Mouse (Mus musculus) liver, embryonic 14.5 days (tissue): ENCODE measurements around the gene Poglut1. TPM values are rescaled to one million over a fixed set of nuclear protein-coding genes. Genes with fewer than 3 reads are reported as not detected.
"Not testable (repeated sequence)": the region's sequence is repeated elsewhere in the genome, so short reads cannot be mapped to it uniquely, and the experiment has no call there.

Experiments used
- ATAC-seq: fragments of 200-750 bp; cut with Nextera tagmentation; 2 replicates; pipeline ENCODE4 v1.8.0; 2017; ENCODE audit warnings: moderate number of reproducible peaks, mild to moderate bottlenecking, moderate library complexity; ENCODE audit not compliant: insufficient read depth
- DNase-seq, 3 experiments: peaks; one replicate each; pipeline ENCODE4 v3.0.0-alpha.2; 2012 to 2013; ENCODE audit warnings: low read depth in 3 of 3, low spot score in 3 of 3
- H3K27ac ChIP-seq: fragments of 300-500 bp; sonication (generic); 2 replicates; pipeline ENCODE4 v1.5.1; 2014; ENCODE audit warnings: moderate library complexity, mild to moderate bottlenecking, control low read depth, inconsistent platforms
- H3K27me3 ChIP-seq: fragments of 300-500 bp; sonication (generic); 2 replicates; pipeline ENCODE4 v1.6.1; 2014; ENCODE audit warnings: mild to moderate bottlenecking, low read length, moderate library complexity; ENCODE audit not compliant: control insufficient read depth, insufficient read depth
- H3K36me3 ChIP-seq: fragments of 300-500 bp; sonication (generic); replicated peaks from 2 replicates; pipeline ENCODE4 v1.6.1; 2014; ENCODE audit warnings: low read depth; ENCODE audit not compliant: control insufficient read depth, insufficient read depth
- H3K4me1 ChIP-seq, 2 experiments: fragments of 200-500 bp in 1 of 2; fragments of 300-500 bp in 1 of 2; sonication (generic) in 1 of 2; replicated peaks; 2 replicates each; pipeline ENCODE4 v1.6.1; 2012 to 2014; ENCODE audit warnings: antibody characterized with exemption in 1 of 2, inconsistent platforms in 1 of 2, low read length in 1 of 2; ENCODE audit not compliant: control insufficient read depth in 2 of 2, insufficient read depth in 2 of 2
- H3K4me2 ChIP-seq: fragments of 300-500 bp; sonication (generic); 2 replicates; pipeline ENCODE4 v1.6.1; 2014; ENCODE audit warnings: low read depth, mild to moderate bottlenecking, control low read depth, moderate library complexity
- H3K4me3 ChIP-seq, 2 experiments: fragments of 200-500 bp in 1 of 2; fragments of 300-500 bp in 1 of 2; sonication (generic) in 1 of 2; 2 replicates each; pipeline ENCODE4 v1.5.1; 2012 to 2014; ENCODE audit warnings: low read depth in 2 of 2, low read length in 2 of 2, mild to moderate bottlenecking in 2 of 2, control low read depth in 1 of 2, inconsistent platforms in 1 of 2, moderate library complexity in 1 of 2; ENCODE audit not compliant: insufficient read depth in 1 of 2
- H3K9ac ChIP-seq: fragments of 300-500 bp; sonication (generic); replicated peaks from 2 replicates; pipeline ENCODE4 v1.6.1; 2014; ENCODE audit warnings: mild to moderate bottlenecking, control low read depth, moderate library complexity
- H3K9me3 ChIP-seq: fragments of 300-500 bp; sonication (generic); 2 replicates; pipeline ENCODE4 v1.6.1; 2016; ENCODE audit warnings: low read length, mixed read lengths; ENCODE audit not compliant: control insufficient read depth
- CTCF ChIP-seq: IDR thresholded peaks from 2 replicates; pipeline ENCODE4 v1.5.1; 2016; ENCODE audit warnings: antibody characterized with exemption, low read depth, control low read depth
- EP300 ChIP-seq: IDR thresholded peaks from 2 replicates; pipeline ENCODE4 v1.6.1; 2016; ENCODE audit warnings: antibody characterized with exemption, low read depth
- WGBS: fragments of 180-500 bp; shearing (Covaris S2); extraction: QIAGEN DNeasy Blood & Tissue Kit; methylation state at CpG from one replicate; pipeline ENCODE4 v1.1.7; 2014; ENCODE audit not compliant: insufficient replicate concordance; 5-methylcytosine and 5-hydroxymethylcytosine counted together
- polyA plus RNA-seq, 2 experiments: library from polyadenylated mRNA; depleted of rRNA in 1 of 2; stranded (reverse) in 1 of 2; unstranded in 1 of 2; fragments of >200 nt; fragmentation: Nextera tagmentation in 1 of 2; extraction: Ambion mirVana in 1 of 2; gene quantifications; 2 replicates each; pipeline versions ENCODE4 v1.2.1 to v1.2.3; 2012 to 2014

The Poglut1 gene
- polyA plus RNA-seq, 2 experiments: 5.9 to 7.2 TPM

DNA sequence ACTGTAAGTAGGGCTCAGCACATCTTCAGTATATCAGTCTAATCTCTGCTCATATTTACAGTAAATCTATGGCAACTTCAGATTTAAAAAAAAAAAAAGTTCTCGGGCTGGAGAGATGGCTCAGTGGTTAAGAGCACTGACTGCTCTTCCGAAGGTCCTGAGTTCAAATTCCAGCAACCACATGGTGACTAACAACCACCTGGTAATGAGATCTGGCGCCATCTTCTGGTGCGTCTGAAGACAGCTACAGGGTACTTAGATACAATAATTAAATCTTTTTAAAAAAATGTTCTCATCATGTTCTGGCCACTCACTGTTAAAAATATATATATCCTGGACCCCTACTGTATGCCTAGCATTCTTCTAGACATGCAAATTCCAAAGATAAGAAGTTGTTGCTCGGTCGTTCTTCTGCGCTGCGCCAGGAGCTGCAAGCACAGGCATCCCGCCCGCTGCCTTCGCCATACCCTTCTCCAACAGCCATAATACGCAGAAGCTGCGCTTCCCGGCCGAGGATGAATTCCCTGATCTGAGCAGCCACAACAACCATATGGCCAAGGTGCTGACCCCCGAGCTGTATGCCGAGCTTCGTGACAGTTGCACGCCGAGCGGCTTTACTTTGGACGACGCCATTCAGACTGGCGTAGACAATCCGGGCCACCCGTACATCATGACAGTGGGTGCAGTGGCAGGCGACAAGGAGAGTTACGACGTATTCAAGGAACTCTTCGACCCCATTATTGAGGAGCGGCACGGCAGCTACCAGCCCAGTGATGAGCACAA lies 67.1 kb downstream of the Poglut1 start:
- Histone ChIP-seq H3K9me3 (no peaks in the 10 kb centered on the region), H3K27ac (no peak overlapping the region), H3K4me1 (peaks cover 10 to 23% of the 10 kb centered on the region in 2 experiments), H3K27me3 (peaks cover 11% of the 10 kb centered on the region), H3K4me3 (peak overlapping the region; percentile 0 to 31), H3K9ac (no peak overlapping the region), H3K36me3 (no peaks in the 10 kb centered on the region), H3K4me2 (peak overlapping the region; percentile 58)
- 21% methylated on average over 32 of the region's 32 CpGs for WGBS
- ATAC-seq (no peak), DNase-seq (no peak)
- TF ChIP-seq EP300 (no peak), CTCF (peak; percentile 67)

DNA sequence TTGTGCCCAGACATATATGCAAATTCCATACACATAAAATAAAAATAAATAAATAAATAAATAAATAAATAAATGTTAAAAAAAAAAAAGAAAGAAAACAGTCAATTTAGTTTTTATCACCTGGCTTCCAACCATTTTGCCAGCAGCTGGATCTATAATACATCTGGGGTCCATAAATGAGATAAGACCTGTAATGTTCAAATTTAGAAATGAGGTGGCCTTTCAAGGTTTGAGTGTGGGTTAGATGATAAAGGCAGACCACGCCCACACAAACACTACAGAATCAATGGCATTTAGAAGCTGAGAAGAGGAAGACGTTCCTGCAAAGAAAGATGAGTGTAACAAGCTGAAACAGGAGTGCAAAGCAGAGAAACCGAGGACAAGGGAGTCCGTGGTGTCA lies 68.7 kb downstream of the Poglut1 start:
- Histone ChIP-seq H3K4me1 (peaks cover 10 to 26% of the 10 kb centered on the region in 2 experiments), H3K27me3 (peaks cover 11% of the 10 kb centered on the region), H3K9ac (no peak overlapping the region; the same call in 1 of the 2 replicates), H3K36me3 (no peaks in the 10 kb centered on the region), H3K9me3 (no peaks in the 10 kb centered on the region), H3K27ac (no peak overlapping the region), H3K4me3 (no peak overlapping the region), H3K4me2 (peak overlapping the region; percentile 41)
- TF ChIP-seq CTCF: no peak
- peak; percentile 70 for TF ChIP-seq EP300
- ATAC-seq (peak; percentile 68), DNase-seq (peak; percentile 50 to 63 (median 54))
- WGBS: 21% methylated on average over 4 of the region's 4 CpGs

DNA sequence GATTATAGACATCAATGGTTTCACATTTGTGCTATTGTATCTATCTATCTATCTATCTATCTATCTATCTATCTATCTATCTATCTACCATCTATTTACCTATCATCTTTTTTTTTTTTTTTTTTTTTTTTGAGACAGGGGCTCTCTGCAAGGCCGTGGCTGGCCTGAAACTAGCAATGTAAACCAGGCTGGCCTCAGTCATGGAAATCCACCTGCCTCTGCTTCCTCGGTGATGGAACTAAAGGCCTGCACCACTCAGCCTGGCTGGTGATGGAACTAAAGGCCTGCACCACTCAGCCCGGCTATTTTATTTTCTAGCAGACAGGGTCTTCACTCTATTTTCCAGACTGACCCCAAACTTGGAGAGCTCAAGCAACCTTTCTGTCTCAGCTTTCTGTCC lies 71.8 kb downstream of the Poglut1 start:
- Histone ChIP-seq H3K36me3 (no peaks in the 10 kb centered on the region), H3K4me1 (peaks cover 25 to 40% of the 10 kb centered on the region in 2 experiments), H3K9ac (no peak overlapping the region), H3K4me2 (no peak overlapping the region), H3K4me3 (no peak overlapping the region), H3K9me3 (no peaks in the 10 kb centered on the region), H3K27ac (no peak overlapping the region), H3K27me3 (peaks cover 1% of the 10 kb centered on the region; the same call in 1 of the 2 replicates)
- TF ChIP-seq EP300: no peak
- no peak for TF ChIP-seq CTCF
- WGBS: 75% methylated on average over 3 of the region's 3 CpGs
- DNase-seq (no peak), ATAC-seq (no peak)

DNA sequence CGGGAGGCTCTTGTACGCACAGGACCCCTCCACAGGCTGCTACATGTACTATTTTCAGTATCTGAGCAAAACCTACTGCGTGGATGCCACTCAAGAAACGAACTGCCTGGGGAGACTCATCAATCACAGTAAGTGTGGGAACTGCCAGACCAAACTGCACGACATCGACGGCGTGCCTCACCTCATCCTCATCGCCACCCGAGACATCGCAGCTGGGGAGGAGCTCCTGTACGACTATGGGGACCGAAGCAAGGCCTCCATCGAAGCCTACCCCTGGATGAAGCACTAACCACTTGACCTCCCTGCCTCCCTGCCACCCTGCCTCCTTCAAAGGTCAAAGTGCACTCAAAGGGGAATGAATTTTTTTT lies 72.8 kb downstream of the Poglut1 start:
- H3K4me1 ChIP-seq: peaks cover 27 to 39% of the 10 kb centered on the region in 2 experiments
- not testable (repeated sequence) for H3K27ac ChIP-seq, H3K9me3 ChIP-seq, H3K27me3 ChIP-seq, H3K9ac ChIP-seq, ATAC-seq, DNase-seq, H3K36me3 ChIP-seq
- H3K4me2 ChIP-seq: peak overlapping the region; percentile 85
- peak overlapping the region in 1 of 2 experiments; percentile 51; a peak in 3 of 4 replicates for H3K4me3 ChIP-seq
- WGBS: 55% methylated on average over 14 of the region's 14 CpGs

DNA sequence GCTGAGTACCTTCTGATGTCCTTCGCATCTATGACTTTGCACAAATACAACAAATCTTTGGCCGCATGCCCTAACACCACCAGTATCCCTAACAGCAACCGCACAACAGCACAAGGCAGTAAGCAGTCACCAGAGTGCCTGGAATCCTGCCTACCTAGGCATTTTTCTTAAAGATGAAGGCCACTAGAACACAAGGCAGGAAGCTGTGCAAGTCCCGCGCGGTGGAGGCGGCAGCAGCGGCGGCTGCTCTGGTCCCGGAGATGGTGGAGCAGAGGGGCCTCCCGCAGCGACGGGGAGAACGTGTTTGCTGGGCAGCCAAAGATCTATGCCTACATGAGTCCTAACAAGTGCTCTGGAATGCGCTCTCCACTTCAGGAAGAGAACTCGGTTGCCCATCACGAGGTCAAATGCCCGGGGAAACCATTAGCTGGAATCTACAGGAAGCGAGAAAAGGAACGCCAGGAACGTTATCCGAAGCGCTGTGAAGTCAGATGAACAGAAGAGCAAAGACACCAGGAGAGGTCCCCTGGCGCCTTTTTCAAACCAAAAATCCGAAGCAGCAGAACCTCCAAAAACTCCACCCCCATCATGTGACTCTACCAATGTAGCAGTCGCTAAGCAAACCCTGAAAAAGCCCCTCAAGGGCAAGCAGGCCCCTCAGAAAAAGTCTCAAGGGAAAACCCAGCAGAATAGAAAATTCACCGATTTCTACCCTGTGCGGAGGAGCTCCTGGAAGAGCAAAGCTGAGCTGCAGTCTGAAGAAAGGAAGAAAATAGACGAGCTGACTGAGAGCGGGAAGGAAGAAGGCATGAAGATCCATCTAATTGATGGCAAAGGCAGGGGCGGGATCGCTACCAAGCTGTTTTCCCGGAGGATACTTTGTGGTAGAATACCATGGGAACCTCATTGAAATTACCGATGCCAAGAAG lies 73.5 kb downstream of the Poglut1 start:
- TF ChIP-seq CTCF (no peak), EP300 (no peak)
- Histone ChIP-seq H3K27me3 (no peaks in the 10 kb centered on the region), H3K9ac (peak overlapping the region; percentile 53), H3K9me3 (no peaks in the 10 kb centered on the region), H3K27ac (no peak overlapping the region), H3K4me1 (peaks cover 29 to 38% of the 10 kb centered on the region in 2 experiments), H3K4me3 (peak overlapping the region; percentile 51 to 52), H3K4me2 (peak overlapping the region; percentile 85), H3K36me3 (no peaks in the 10 kb centered on the region)
- DNase-seq (no peak), ATAC-seq (peak; percentile 42; the same call in 1 of the 2 replicates)
- 9% methylated on average over 34 of the region's 34 CpGs for WGBS
